Mouse (Mus musculus) activated CD4-positive, CD25-positive, alpha-beta regulatory T cell, adult 4 months (primary cell): ENCODE data around the gene Lzts3. TPM values are rescaled to one million over a fixed set of nuclear protein-coding genes. Genes with fewer than 3 reads are reported as not detected.

Experiments used
- polyA plus RNA-seq, 2 experiments: library from polyadenylated mRNA; unstranded; fragments of 100-300 nt; shearing (Covaris generic); gene quantifications; one replicate each; pipeline ENCODE4 v1.2.1; 2017

Lzts3 gene
- polyA plus RNA-seq, 2 experiments from 2014 or later, result 0.15 TPM; not detected in 1

Other genes with a start within 250 kb of the Lzts3 start
- gene Cpxm1, start 245.2 kb downstream of the Lzts3 start, polyA plus RNA-seq, result 1 to 10 TPM in 1 of 2 experiments, under 1 TPM in 1; 0.24 to 1.2 TPM
- gene Gm28372, start 237.6 kb downstream of the Lzts3 start, polyA plus RNA-seq, result not detected
- not detected for gene 1700020A23Rik, start 237.5 kb downstream of the Lzts3 start, polyA plus RNA-seq
- not detected for gene Tmem239, start 236.3 kb downstream of the Lzts3 start, polyA plus RNA-seq
- gene Vps16, start 218.5 kb downstream of the Lzts3 start, polyA plus RNA-seq, result 100 to 1,000 TPM; 132 to 174 TPM
- 10 to 100 TPM; 11.6 to 18.4 TPM for gene Pced1a, start 218.1 kb downstream of the Lzts3 start, polyA plus RNA-seq
- 10 to 100 TPM; 58.1 to 69.6 TPM for gene Ptpra, start 192.5 kb downstream of the Lzts3 start, polyA plus RNA-seq
- 10 to 100 TPM; 25.4 to 31.1 TPM for gene Mrps26, start 79.1 kb downstream of the Lzts3 start, polyA plus RNA-seq
- gene Oxt, start 66.6 kb downstream of the Lzts3 start, polyA plus RNA-seq, result not detected
- not detected for gene Avp, start 60.2 kb downstream of the Lzts3 start, polyA plus RNA-seq
- 10 to 100 TPM in 1 of 2 experiments, 1 to 10 TPM in 1; 9.0 to 11.0 TPM for gene Fastkd5, start 12.8 kb downstream of the Lzts3 start, polyA plus RNA-seq
- gene Ubox5, start 12.8 kb downstream of the Lzts3 start, polyA plus RNA-seq, result 1 to 10 TPM; 8.4 to 9.0 TPM
- gene Ddrgk1, start 21.9 kb upstream of the Lzts3 start, polyA plus RNA-seq, result 100 to 1,000 TPM; 120 to 135 TPM
- 10 to 100 TPM; 42.4 to 47.3 TPM for gene Itpa, start 24.8 kb upstream of the Lzts3 start, polyA plus RNA-seq
- under 1 TPM in 1 of 2 experiments, not detected in 1; 0.33 TPM for gene Slc4a11, start 54.7 kb upstream of the Lzts3 start, polyA plus RNA-seq